Mouse (Mus musculus) limb, embryonic 13.5 days (tissue): Measurements from ENCODE around the gene Terf2. TPM values are rescaled to one million over a fixed set of nuclear protein-coding genes. Genes with fewer than 3 reads are reported as not detected.
"Not testable (repeated sequence)": the region's sequence is repeated elsewhere in the genome, so short reads cannot be mapped to it uniquely, and the experiment has no call there.

Experiments used
- ATAC-seq: fragments of 200-750 bp; cut with Nextera tagmentation; 2 replicates; pipeline ENCODE4 v1.8.0; 2017; ENCODE audit warnings: low read depth, moderate number of reproducible peaks, moderate TSS enrichment; ENCODE audit not compliant: low FRiP score
- H3K27ac ChIP-seq: fragments of 300-500 bp; sonication (generic); 2 replicates; pipeline ENCODE4 v1.5.1; 2015; ENCODE audit warnings: inconsistent platforms, mild to moderate bottlenecking, moderate library complexity
- H3K27me3 ChIP-seq: fragments of 300-500 bp; sonication (generic); 2 replicates; pipeline ENCODE4 v1.6.1; 2015; ENCODE audit warnings: mild to moderate bottlenecking, inconsistent platforms
- H3K36me3 ChIP-seq: fragments of 300-500 bp; sonication (generic); 2 replicates; pipeline ENCODE4 v1.6.1; 2015; ENCODE audit warnings: inconsistent platforms, mild to moderate bottlenecking, moderate library complexity
- H3K4me1 ChIP-seq: fragments of 300-500 bp; sonication (generic); 2 replicates; pipeline ENCODE4 v1.6.1; 2015; ENCODE audit warnings: inconsistent platforms
- H3K4me2 ChIP-seq: fragments of 300-500 bp; sonication (generic); replicated peaks from 2 replicates; pipeline ENCODE4 v1.6.1; 2015; ENCODE audit warnings: inconsistent platforms, mild to moderate bottlenecking, moderate library complexity
- H3K4me3 ChIP-seq: fragments of 300-500 bp; sonication (generic); 2 replicates; pipeline ENCODE4 v1.5.1; 2015; ENCODE audit warnings: moderate library complexity, mild to moderate bottlenecking, inconsistent platforms
- H3K9ac ChIP-seq: fragments of 300-500 bp; sonication (generic); 2 replicates; pipeline ENCODE4 v1.6.1; 2015; ENCODE audit warnings: mild to moderate bottlenecking, inconsistent platforms
- H3K9me3 ChIP-seq: fragments of 300-500 bp; sonication (generic); 2 replicates; pipeline ENCODE4 v1.6.1; 2016; ENCODE audit warnings: inconsistent platforms
- WGBS: fragments of 180-500 bp; shearing (Covaris S2); methylation state at CpG from one replicate; pipeline ENCODE4 v1.1.7; 2015; 5-methylcytosine and 5-hydroxymethylcytosine counted together
- polyA plus RNA-seq: library from polyadenylated mRNA; unstranded; fragments of >200 nt; fragmentation: Nextera tagmentation; extraction: Ambion mirVana; gene quantifications from 2 replicates; pipeline ENCODE4 v1.2.1, GENCODE M21; 2015

Gene Terf2
- polyA plus RNA-seq, 1 experiment from 2014 or later = 23.5 TPM

- Histone ChIP-seq H3K4me2 (peak overlapping the region; percentile 79), H3K36me3 (peaks cover 82% of the 10 kb centered on the region), H3K9ac (peak overlapping the region; percentile 90; the same call in 1 of the 2 replicates), H3K4me3 (peak overlapping the region; percentile 82; the same call in 1 of the 2 replicates), H3K27me3 (no peaks in the 10 kb centered on the region), H3K27ac (no peak overlapping the region), H3K9me3 (no peaks in the 10 kb centered on the region), H3K4me1 (peaks cover 23% of the 10 kb centered on the region)
- WGBS = 88% methylated on average over 5 of the region's 5 CpGs
- ATAC-seq = no peak
Observed at GRCm38 (mm10) chr8:107046976-107047375, 49.4 kb downstream of the Terf2 start.

GRCm38 (mm10) chr8:107045478-107045877, 50.9 kb downstream of the Terf2 start:
- ATAC-seq = no peak
- peaks cover 82% of the 10 kb centered on the region for H3K36me3 ChIP-seq
- H3K27ac ChIP-seq = no peak overlapping the region
- H3K4me2 ChIP-seq = no peak overlapping the region
- no peak overlapping the region for H3K9ac ChIP-seq
- H3K9me3 ChIP-seq = no peaks in the 10 kb centered on the region
- 93% methylated on average over 6 of the region's 6 CpGs for WGBS
- H3K4me3 ChIP-seq = no peak overlapping the region
- H3K27me3 ChIP-seq = no peaks in the 10 kb centered on the region
- H3K4me1 ChIP-seq = peaks cover 23% of the 10 kb centered on the region

GRCm38 (mm10) chr8:107040632-107041031, 55.7 kb downstream of the Terf2 start:
- no peak overlapping the region for H3K9ac ChIP-seq
- no peak overlapping the region for H3K4me3 ChIP-seq
- H3K4me1 ChIP-seq = no peaks in the 10 kb centered on the region
- peaks cover 84% of the 10 kb centered on the region for H3K36me3 ChIP-seq
- no peaks in the 10 kb centered on the region for H3K27me3 ChIP-seq
- 85% methylated on average over 7 of the region's 7 CpGs for WGBS
- H3K4me2 ChIP-seq = no peak overlapping the region
- no peak overlapping the region for H3K27ac ChIP-seq
- ATAC-seq = no peak
- H3K9me3 ChIP-seq = no peaks in the 10 kb centered on the region

GRCm38 (mm10) chr8:107036626-107037025, 59.7 kb downstream of the Terf2 start:
- no peak overlapping the region for H3K27ac ChIP-seq
- ATAC-seq = no peak
- H3K4me2 ChIP-seq = no peak overlapping the region
- no peaks in the 10 kb centered on the region for H3K9me3 ChIP-seq
- no peak overlapping the region for H3K4me3 ChIP-seq
- H3K9ac ChIP-seq = no peak overlapping the region
- H3K4me1 ChIP-seq = peaks cover 17% of the 10 kb centered on the region
- H3K36me3 ChIP-seq = peaks cover 48% of the 10 kb centered on the region
- H3K27me3 ChIP-seq = no peaks in the 10 kb centered on the region
- 93% methylated on average over 8 of the region's 8 CpGs for WGBS

GRCm38 (mm10) chr8:107035641-107036040, 60.7 kb downstream of the Terf2 start:
- Histone ChIP-seq H3K4me3 (no peak overlapping the region), H3K36me3 (peaks cover 38% of the 10 kb centered on the region), H3K9ac (no peak overlapping the region), H3K4me1 (peaks cover 17% of the 10 kb centered on the region), H3K9me3 (no peaks in the 10 kb centered on the region), H3K4me2 (no peak overlapping the region), H3K27ac (no peak overlapping the region), H3K27me3 (no peaks in the 10 kb centered on the region)
- 81% methylated on average over 3 of the region's 3 CpGs for whole genome bisulfite sequencing
- ATAC-seq = no peak

GRCm38 (mm10) chr8:107033609-107034008, 62.7 kb downstream of the Terf2 start:
- H3K4me2 ChIP-seq, H3K27ac ChIP-seq, ATAC-seq, H3K9ac ChIP-seq, H3K27me3 ChIP-seq, H3K4me3 ChIP-seq, H3K9me3 ChIP-seq: not testable (repeated sequence)
- WGBS = 97% methylated on average over 2 of the region's 2 CpGs
- Histone ChIP-seq H3K4me1 (peaks cover 17% of the 10 kb centered on the region), H3K36me3 (peaks cover 18% of the 10 kb centered on the region)

GRCm38 (mm10) chr8:107031577-107032090, 64.7 kb downstream of the Terf2 start:
- Histone ChIP-seq H3K4me3 (peak overlapping the region; percentile 99), H3K27me3 (no peaks in the 10 kb centered on the region), H3K4me2 (peak overlapping the region; percentile 87), H3K9me3 (no peaks in the 10 kb centered on the region), H3K27ac (peak overlapping the region; percentile 34; the same call in 1 of the 2 replicates), H3K4me1 (peaks cover 17% of the 10 kb centered on the region), H3K36me3 (peaks cover 8% of the 10 kb centered on the region), H3K9ac (peak overlapping the region; percentile 98)
- under 1% methylated on average over 38 of the region's 40 CpGs for WGBS
- peak; percentile 1; the same call in 1 of the 2 replicates for ATAC-seq

- peak; percentile 93 for ATAC-seq
- WGBS = 4% methylated on average over 65 of the region's 66 CpGs
Observed at GRCm38 (mm10) chr8:107030650-107031576, 65.4 kb downstream of the Terf2 start, which contains the start of gene Vps4a. Gene Vps4a (plus strand): TSS chr8:107031222.

GRCm38 (mm10) chr8:107030058-107030457, 66.3 kb downstream of the Terf2 start:
- peaks cover 17% of the 10 kb centered on the region for H3K4me1 ChIP-seq
- no peak overlapping the region for H3K27ac ChIP-seq
- H3K9ac ChIP-seq = no peak overlapping the region
- no peaks in the 10 kb centered on the region for H3K36me3 ChIP-seq
- no peaks in the 10 kb centered on the region for H3K9me3 ChIP-seq
- 66% methylated on average over 5 of the region's 5 CpGs for WGBS
- no peak overlapping the region for H3K4me3 ChIP-seq
- no peak for ATAC-seq
- H3K4me2 ChIP-seq = no peak overlapping the region
- no peaks in the 10 kb centered on the region for H3K27me3 ChIP-seq

More at GRCm38 (mm10) chr8:107030650-107031576, 65.4 kb downstream of the Terf2 start, which contains the start of gene Vps4a:
- Histone ChIP-seq H3K36me3 (peaks cover 4% of the 10 kb centered on the region; the same call in 1 of the 2 replicates), H3K4me2 (peak within 1 kb of the TSS; percentile 87), H3K4me1 (peaks cover 17% of the 10 kb centered on the region), H3K9me3 (no peaks in the 10 kb centered on the region), H3K27me3 (no peaks in the 10 kb centered on the region), H3K9ac (peak within 1 kb of the TSS; percentile 98), H3K4me3 (peak within 1 kb of the TSS; percentile 99), H3K27ac (peak within 1 kb of the TSS; percentile 34; the same call in 1 of the 2 replicates)

GRCm38 (mm10) chr8:107029310-107029709, 67.0 kb downstream of the Terf2 start:
- H3K9me3 ChIP-seq = no peaks in the 10 kb centered on the region
- no peak overlapping the region for H3K9ac ChIP-seq
- WGBS = 62% methylated on average over 3 of the region's 3 CpGs

GRCm38 (mm10) chr8:107023479-107023878, 72.9 kb downstream of the Terf2 start:
- no peaks in the 10 kb centered on the region for H3K27me3 ChIP-seq
- no peak overlapping the region for H3K4me3 ChIP-seq
- no peak overlapping the region for H3K4me2 ChIP-seq
- no peak overlapping the region for H3K27ac ChIP-seq
- H3K4me1 ChIP-seq = no peaks in the 10 kb centered on the region
- H3K9ac ChIP-seq = no peak overlapping the region
- no peak for ATAC-seq
- no peaks in the 10 kb centered on the region for H3K36me3 ChIP-seq
- 88% methylated on average over 8 of the region's 8 CpGs for WGBS
- H3K9me3 ChIP-seq = no peaks in the 10 kb centered on the region

More at GRCm38 (mm10) chr8:107029310-107029709, 67.0 kb downstream of the Terf2 start:
- no peak for ATAC-seq
- Histone ChIP-seq H3K4me3 (no peak overlapping the region), H3K27ac (no peak overlapping the region), H3K27me3 (no peaks in the 10 kb centered on the region), H3K4me2 (no peak overlapping the region), H3K36me3 (no peaks in the 10 kb centered on the region), H3K4me1 (peaks cover 17% of the 10 kb centered on the region)
